Mouse (Mus musculus): ENCODE results near the gene Snrnp25.

Snrnp25 gene

DNA sequence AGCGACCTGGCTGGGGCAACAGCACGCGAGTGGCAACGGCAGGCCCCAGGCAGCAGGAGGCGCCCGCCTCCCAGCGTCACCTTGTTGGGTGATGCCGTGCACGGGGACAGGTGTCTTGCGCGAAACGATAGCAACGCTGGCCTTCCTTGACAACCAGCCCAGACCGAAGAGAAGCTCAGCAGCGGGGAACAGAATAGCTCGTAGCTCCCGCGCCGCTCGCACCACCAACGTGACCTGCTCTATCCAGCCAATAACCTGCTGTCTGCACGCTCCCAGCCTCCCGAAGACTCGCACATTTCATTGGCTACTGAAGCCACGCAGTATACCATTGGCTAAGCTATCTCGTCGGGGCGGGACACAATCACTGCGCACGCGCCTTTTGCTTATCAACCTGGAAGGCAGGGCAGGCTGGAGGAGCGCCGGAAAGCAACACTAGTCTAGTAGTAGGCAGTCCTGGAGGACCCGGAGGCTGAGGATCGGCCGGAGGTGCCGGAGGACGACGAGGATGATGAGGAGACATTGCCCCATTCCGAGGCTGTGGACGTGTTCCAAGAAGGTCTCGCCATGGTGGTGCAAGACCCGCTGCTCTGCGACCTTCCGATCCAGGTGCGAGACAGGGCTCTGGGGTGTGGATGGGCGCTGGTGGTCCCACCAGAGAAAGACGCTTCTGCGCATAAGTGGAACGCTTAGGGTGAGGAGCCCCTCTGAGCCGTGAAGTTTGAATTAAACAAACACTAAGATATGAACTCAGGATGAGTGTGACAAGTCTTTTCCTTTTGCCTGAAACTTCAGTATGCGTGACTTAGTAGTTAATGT lies at the start of gene Snrnp25:
Gene Snrnp25 (plus strand): TSS at position 358 of the 816 bp plus-strand sequence.
- peak; percentile 98 for DNase-seq (ENCODE audit: extremely low read depth, low read depth)

DNA sequence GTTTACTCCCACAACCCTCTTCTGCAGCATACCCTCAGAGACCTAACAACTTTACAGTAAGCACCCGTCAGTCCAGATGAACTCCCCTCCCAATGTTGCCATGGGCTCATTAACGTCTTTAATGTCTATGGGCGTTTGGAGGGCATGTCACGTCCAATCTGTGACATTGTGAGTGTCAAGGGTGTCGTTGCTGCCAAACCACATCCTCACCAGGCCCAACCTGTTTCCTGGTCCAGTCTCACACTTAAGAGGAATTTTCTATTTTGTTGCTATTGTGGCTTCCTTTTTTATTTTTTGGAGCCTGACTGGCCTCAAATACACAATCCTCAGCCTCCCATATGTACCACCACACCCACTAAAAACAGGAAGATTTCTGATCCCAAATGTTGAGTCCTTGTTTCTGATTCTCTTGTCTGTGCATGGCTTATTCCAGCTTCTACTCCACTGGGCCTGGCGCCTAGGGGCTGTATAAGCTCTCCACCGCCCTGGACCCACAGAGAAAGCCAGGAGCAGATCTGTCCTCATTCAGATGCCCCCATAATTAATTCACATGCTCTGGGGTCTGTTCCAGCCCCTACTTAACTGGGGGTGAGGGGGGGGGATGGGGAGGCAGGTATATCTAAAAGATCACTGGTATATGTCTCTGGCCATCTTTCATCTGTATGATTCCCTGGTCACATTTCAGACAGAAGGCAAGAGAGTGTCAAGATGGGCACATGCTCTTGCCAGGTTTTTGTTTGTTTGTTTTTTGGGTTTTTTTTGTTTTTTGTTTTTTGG lies 48.2 kb upstream of the Snrnp25 start:
- DNase-seq (ENCODE audit: extremely low read depth, low read depth): no peak

DNA sequence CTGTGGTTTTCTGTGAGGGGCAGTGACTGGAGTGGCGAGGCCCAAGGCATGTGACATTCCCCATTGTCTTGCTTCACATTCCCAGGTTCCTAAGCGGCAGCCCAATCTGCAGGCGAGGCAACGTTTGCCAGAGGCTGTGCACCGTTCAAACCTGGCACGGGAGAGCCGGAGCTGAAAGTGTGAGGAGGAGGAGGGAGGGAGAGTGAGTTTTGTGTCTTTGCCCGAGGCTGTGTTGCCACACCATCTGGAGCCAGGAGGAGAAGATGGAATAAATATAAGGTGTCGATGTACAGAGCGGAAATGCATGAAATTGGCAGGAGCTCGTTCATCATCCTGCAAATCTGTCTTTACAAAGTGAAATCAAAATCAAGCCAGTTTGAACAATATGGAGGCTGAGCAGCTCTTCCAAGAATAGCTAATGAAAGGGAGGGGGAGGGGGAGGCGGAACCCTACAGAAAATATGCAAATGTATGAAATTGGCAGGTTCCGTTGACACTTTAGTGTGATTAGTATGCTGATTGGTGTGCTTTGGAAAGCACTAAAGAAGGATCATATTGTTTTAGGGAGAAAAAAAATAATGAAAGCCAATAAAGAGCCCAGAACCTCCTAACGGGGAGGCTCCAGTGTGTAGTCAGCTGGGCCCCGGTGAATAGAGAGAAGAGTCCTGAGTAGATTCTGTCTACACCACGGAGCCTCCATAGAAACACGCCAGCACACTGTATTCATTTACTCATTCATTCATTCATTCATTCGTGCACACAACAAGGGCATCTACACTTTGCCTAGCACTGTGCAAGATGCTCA lies 47.2 kb upstream of the Snrnp25 start:
- DNase-seq (ENCODE audit: extremely low read depth, low read depth): no peak

DNA sequence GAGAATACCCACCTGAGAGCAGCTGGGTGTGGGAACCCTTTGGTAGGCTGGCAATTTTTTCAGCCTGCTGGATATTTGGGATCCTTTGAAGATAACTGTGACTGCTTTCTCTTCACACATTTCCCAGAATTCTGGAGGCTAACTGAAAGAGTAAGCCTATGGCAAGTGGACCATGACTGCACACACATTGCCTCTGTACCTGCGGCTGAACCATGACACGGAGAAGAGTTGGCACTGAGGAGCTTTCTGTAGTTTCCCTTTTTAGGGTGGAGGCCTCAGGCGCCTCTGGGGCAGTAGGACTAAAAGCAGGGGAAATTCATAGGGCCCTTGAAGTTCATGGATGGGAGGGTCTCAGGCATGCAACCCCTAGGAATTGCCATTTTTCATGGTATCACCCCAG lies 46.0 kb upstream of the Snrnp25 start:
- DNase-seq (ENCODE audit: extremely low read depth, low read depth): no peak

GRCm38 (mm10) chr11:32160341-32160740 lies 44.9 kb upstream of the Snrnp25 start:
- no peak for DNase-seq (ENCODE audit: extremely low read depth, low read depth)

DNA sequence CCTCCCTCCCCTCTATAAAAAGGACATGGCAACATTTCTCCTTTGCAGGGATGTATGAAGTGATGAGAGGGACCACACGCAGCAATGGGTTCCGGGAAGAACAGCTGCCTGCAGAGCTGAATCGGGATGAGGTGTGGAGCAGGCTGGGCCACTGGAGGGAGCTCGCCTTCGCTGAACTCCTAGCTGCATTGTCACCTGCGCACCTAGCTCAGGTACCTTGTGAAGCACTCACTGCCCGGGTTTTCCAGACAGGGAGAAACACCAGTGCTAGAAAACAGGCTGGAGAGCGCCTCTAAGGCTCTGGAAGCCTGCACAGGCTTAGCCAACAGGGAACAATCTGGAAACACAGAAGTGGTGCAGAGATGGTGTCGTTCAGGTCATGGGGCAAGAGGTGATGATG lies 43.7 kb upstream of the Snrnp25 start:
- DNase-seq (ENCODE audit: extremely low read depth, low read depth): no peak

DNA sequence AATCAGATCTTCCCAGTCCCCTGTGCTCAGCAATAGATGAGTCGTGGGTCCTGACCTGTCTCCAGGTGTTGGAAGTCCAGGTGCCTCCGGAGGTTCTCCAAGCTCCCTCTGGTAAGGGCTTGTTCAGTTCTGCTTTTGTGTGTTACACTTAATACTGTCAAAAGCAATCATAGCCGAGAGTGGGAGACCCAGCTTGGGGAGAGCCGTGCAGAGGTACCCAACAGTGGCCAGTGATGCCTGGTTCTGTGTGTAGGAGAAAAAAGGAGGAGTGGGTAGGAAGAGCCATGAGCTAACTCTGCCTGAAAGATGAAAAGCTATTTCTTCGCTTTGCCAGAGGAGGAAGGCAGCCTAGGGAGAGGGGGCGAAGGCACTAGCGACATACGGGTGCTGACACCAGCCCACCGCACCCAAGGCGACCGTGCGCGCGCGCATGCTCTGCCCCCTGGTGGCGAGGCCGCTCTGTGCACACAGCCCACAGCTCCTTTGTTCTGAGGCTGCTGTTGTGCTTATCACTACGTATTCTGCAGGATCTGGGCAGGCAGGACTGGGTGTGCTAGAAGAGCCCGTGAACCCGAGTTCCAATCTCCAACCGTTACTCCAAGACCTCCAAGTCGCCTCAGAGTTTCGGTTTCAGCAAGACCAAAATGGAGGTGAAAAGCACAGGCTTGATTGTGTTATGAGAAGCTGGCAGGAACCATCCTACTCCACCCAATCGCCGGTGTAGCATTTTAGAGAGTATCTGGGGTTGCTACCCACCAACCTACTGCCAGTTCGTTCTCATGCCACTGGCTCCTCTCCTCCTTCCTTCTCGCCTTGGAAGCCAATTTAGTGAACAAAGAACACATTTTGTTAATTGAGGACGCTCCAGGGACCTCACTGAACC lies 43.1 kb upstream of the Snrnp25 start:
- peak; percentile 41 for DNase-seq (ENCODE audit: extremely low read depth, low read depth)

GRCm38 (mm10) chr11:32166683-32167082 lies 38.5 kb upstream of the Snrnp25 start:
- DNase-seq (ENCODE audit: extremely low read depth, low read depth): no peak

DNA sequence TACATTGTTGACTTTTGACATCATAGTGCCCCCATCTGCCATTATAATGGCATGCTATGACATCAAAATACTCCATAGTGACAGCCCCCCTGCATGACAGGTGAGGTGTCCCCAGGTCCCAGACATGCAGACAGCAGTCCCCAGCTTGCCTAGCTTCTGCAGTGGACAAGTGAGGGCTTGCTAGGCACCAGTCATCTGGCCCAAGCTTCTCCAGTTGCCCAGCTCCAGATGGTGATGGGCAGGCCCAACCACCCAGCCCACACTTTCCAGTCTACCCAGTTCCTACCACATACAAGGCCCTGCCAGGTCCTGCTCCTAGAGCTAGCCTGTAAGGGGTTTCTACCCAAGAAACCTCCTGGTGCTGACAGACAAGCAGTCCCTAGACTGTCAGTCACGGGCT lies 26.7 kb upstream of the Snrnp25 start:
- DNase-seq (ENCODE audit: extremely low read depth, low read depth): no peak

DNA sequence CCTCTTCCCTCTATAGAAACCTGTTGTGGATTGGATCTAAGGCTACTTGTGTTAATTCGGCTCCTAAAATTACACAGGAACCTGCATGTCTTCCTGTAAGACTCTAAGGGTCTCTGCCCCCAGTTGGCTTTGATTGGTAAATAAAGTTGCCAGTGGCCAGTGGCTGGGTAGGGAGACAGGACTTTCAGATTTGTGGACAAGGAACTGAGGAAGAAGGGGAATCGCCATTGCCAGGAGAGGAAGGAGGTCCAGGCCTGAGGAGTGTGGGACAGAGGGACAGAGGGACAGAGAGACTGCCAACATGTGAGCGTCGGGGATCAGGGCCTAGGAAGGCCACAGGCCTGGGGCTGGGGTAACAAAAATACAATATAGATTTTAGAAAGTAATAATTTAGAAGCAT lies 24.0 kb upstream of the Snrnp25 start:
- DNase-seq (ENCODE audit: extremely low read depth, low read depth): no peak

DNA sequence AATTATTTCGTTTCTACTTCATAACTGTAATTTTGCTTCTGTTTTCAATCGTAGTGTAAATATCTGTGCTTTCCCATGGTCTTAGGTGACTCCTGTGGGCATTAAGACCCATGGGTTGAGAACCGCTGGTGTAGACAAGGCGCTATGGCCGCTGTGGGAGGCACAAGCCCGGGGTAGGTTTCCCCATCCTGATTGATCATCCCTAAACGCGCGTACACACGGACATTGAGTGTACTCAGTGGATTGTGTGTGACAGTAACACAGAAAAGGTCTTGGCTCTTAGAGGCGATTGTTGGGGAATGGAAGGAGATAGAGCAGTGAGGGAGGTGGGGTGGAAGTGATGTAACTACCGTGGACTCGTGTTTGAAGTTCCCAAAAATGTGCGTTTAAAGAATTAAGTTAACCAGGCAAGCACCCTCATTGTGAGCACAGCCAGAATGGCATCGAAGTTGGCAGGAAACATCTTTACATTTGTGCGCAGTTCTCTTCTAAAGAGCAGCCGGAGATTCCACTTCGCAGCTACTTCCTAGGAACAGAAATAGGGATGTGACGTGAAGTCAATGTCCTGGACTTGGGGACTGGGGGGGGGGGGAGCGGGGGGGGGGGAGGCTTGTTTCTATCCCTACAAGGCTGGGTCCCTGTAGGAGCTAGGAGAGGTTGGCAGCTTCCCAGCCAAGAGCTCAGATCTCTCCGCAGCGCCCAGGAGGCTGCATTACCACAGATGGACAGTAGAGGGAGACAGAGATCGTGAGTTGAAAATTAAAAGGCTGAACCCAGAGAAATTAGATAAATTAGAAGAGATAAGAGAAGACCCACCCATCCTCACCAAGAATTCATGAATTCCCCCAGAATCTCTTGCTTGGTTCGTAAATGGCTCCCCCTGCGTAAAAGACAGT lies 23.0 kb upstream of the Snrnp25 start:
- no peak for DNase-seq (ENCODE audit: extremely low read depth, low read depth)

- no peak for DNase-seq (ENCODE audit: extremely low read depth, low read depth)
These were observed 20.7 kb upstream of the Snrnp25 start for GRCm38 (mm10) chr11:32184469-32184868.

GRCm38 (mm10) chr11:32186031-32186430 lies 19.2 kb upstream of the Snrnp25 start:
- DNase-seq (ENCODE audit: extremely low read depth, low read depth): no peak

DNA sequence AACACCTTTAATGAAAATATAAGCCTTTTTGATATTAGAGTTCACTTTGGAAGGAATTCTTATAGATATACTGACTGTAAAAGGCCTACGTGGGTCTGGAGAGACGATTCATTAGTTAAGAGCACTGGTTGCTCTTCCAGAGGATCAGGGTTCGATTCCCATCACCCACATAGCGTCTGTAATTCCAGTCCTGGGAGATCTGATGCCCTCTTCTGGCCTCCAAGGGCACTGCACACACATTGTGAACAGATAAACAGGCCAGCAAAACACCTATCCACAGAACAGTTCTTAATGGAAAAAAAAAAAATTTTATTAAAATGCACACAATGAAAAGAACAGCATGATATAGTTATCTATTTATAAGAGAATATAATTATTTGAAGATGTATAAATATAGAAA lies 18.0 kb upstream of the Snrnp25 start:
- no peak for DNase-seq (ENCODE audit: extremely low read depth, low read depth)

- DNase-seq (ENCODE audit: extremely low read depth, low read depth): no peak
These were observed 16.3 kb upstream of the Snrnp25 start for GRCm38 (mm10) chr11:32188881-32189280.

- no peak for DNase-seq (ENCODE audit: extremely low read depth, low read depth)
These were observed 15.8 kb upstream of the Snrnp25 start for GRCm38 (mm10) chr11:32189434-32189833.

DNA sequence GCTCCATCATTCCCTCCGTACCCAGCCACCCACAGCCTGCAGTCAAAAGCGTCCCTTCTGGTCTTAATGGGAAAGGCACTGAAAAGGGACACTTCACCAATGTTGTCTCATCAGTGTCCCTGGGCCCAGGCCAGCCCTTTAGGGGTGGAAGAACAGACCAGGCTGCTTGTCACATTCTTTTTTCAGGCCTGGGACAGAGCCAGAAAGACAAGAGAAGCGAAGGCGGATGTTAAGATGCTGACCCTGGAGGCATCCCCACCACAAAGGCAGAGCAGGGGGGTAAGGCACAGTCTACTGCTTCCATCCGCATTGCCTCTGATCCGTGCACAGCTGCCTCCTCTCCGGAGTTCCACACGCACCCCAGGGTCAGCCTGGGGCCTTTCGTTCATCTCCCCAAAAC lies 15.1 kb upstream of the Snrnp25 start:
- DNase-seq (ENCODE audit: extremely low read depth, low read depth): no peak

GRCm38 (mm10) chr11:32190603-32191110 lies 14.6 kb upstream of the Snrnp25 start:
- DNase-seq (ENCODE audit: extremely low read depth, low read depth): no peak

- no peak for DNase-seq (ENCODE audit: extremely low read depth, low read depth)
These were observed 12.1 kb upstream of the Snrnp25 start for GRCm38 (mm10) chr11:32193156-32193555.

- no peak for DNase-seq (ENCODE audit: extremely low read depth, low read depth)
These were observed 11.1 kb upstream of the Snrnp25 start for GRCm38 (mm10) chr11:32194086-32194485.

Data from MEL-GATA-1-ER (cell line).